Mouse (Mus musculus) limb, embryonic 13.5 days (tissue): ENCODE measurements around the gene Slc7a7. TPM values are rescaled to one million over a fixed set of nuclear protein-coding genes. Genes with fewer than 3 reads are reported as not detected.

Experiments used
- ATAC-seq: fragments of 200-750 bp; cut with Nextera tagmentation; 2 replicates; pipeline ENCODE4 v1.8.0; 2017; ENCODE audit warnings: low read depth, moderate number of reproducible peaks, moderate TSS enrichment; ENCODE audit not compliant: low FRiP score
- H3K27ac ChIP-seq: fragments of 300-500 bp; sonication (generic); 2 replicates; pipeline ENCODE4 v1.5.1; 2015; ENCODE audit warnings: inconsistent platforms, mild to moderate bottlenecking, moderate library complexity
- H3K27me3 ChIP-seq: fragments of 300-500 bp; sonication (generic); 2 replicates; pipeline ENCODE4 v1.6.1; 2015; ENCODE audit warnings: mild to moderate bottlenecking, inconsistent platforms
- H3K36me3 ChIP-seq: fragments of 300-500 bp; sonication (generic); 2 replicates; pipeline ENCODE4 v1.6.1; 2015; ENCODE audit warnings: inconsistent platforms, mild to moderate bottlenecking, moderate library complexity
- H3K4me1 ChIP-seq: fragments of 300-500 bp; sonication (generic); 2 replicates; pipeline ENCODE4 v1.6.1; 2015; ENCODE audit warnings: inconsistent platforms
- H3K4me2 ChIP-seq: fragments of 300-500 bp; sonication (generic); replicated peaks from 2 replicates; pipeline ENCODE4 v1.6.1; 2015; ENCODE audit warnings: inconsistent platforms, mild to moderate bottlenecking, moderate library complexity
- H3K4me3 ChIP-seq: fragments of 300-500 bp; sonication (generic); 2 replicates; pipeline ENCODE4 v1.5.1; 2015; ENCODE audit warnings: moderate library complexity, mild to moderate bottlenecking, inconsistent platforms
- H3K9ac ChIP-seq: fragments of 300-500 bp; sonication (generic); 2 replicates; pipeline ENCODE4 v1.6.1; 2015; ENCODE audit warnings: mild to moderate bottlenecking, inconsistent platforms
- H3K9me3 ChIP-seq: fragments of 300-500 bp; sonication (generic); 2 replicates; pipeline ENCODE4 v1.6.1; 2016; ENCODE audit warnings: inconsistent platforms
- WGBS: fragments of 180-500 bp; shearing (Covaris S2); methylation state at CpG from one replicate; pipeline ENCODE4 v1.1.7; 2015; 5-methylcytosine and 5-hydroxymethylcytosine counted together
- polyA plus RNA-seq: library from polyadenylated mRNA; unstranded; fragments of >200 nt; fragmentation: Nextera tagmentation; extraction: Ambion mirVana; gene quantifications from 2 replicates; pipeline ENCODE4 v1.2.1, GENCODE M21; 2015

Gene Slc7a7
- polyA plus RNA-seq = 5.1 and 6.1 TPM in 2 replicates

GRCm38 (mm10) chr14:54417623-54418081 is at the start of gene Slc7a7:
TSS of gene Slc7a7 (minus strand) at chr14:54417780.
- 7% methylated on average over 16 of the region's 19 CpGs for WGBS
- peaks cover 7% of the 10 kb centered on the region; the same call in 1 of the 2 replicates for H3K27me3 ChIP-seq
- ATAC-seq = no peak
- no peaks in the 10 kb centered on the region for H3K9me3 ChIP-seq
- H3K4me2 ChIP-seq = peak within 1 kb of the TSS; percentile 35
- H3K36me3 ChIP-seq = no peaks in the 10 kb centered on the region
- no peak within 1 kb of the TSS for H3K27ac ChIP-seq
- H3K9ac ChIP-seq = peak within 1 kb of the TSS; percentile 45; the same call in 1 of the 2 replicates
- H3K4me3 ChIP-seq = no peak within 1 kb of the TSS; the same call in 1 of the 2 replicates
- H3K4me1 ChIP-seq = peaks cover 29% of the 10 kb centered on the region

- Histone ChIP-seq H3K4me1 (peaks cover 14% of the 10 kb centered on the region; the same call in 1 of the 2 replicates), H3K27me3 (no peaks in the 10 kb centered on the region), H3K9me3 (no peaks in the 10 kb centered on the region), H3K36me3 (peaks cover 36% of the 10 kb centered on the region), H3K4me2 (peak overlapping the region; percentile 79), H3K4me3 (peak overlapping the region; percentile 82), H3K27ac (peak overlapping the region; percentile 65), H3K9ac (peak overlapping the region; percentile 82)
- 1% methylated on average over 53 of the region's 57 CpGs for WGBS
- ATAC-seq = peak; percentile 76
Measured at GRCm38 (mm10) chr14:54464293-54465005, 46.9 kb upstream of the Slc7a7 start.

GRCm38 (mm10) chr14:54463959-54464292 is 46.3 kb upstream of the Slc7a7 start, which contains the start of gene Lrp10:
TSS of gene Lrp10 (plus strand) at chr14:54464137.
- WGBS = under 1% methylated on average over 35 of the region's 35 CpGs
- H3K27me3 ChIP-seq = no peaks in the 10 kb centered on the region
- ATAC-seq = peak; percentile 90
- peak within 1 kb of the TSS; percentile 65 for H3K27ac ChIP-seq
- H3K4me1 ChIP-seq = peaks cover 14% of the 10 kb centered on the region; the same call in 1 of the 2 replicates
- peak within 1 kb of the TSS; percentile 79 for H3K4me2 ChIP-seq
- H3K4me3 ChIP-seq = peak within 1 kb of the TSS; percentile 82
- H3K36me3 ChIP-seq = peaks cover 31% of the 10 kb centered on the region
- H3K9me3 ChIP-seq = no peaks in the 10 kb centered on the region
- H3K9ac ChIP-seq = peak within 1 kb of the TSS; percentile 82

GRCm38 (mm10) chr14:54463108-54463958 is 45.8 kb upstream of the Slc7a7 start:
- WGBS = 14% methylated on average over 12 of the region's 12 CpGs
- H3K4me1 ChIP-seq = peaks cover 14% of the 10 kb centered on the region; the same call in 1 of the 2 replicates
- H3K27me3 ChIP-seq = no peaks in the 10 kb centered on the region
- H3K4me2 ChIP-seq = peak overlapping the region; percentile 79
- no peak overlapping the region for H3K27ac ChIP-seq
- no peak for ATAC-seq
- peak overlapping the region; percentile 82 for H3K9ac ChIP-seq
- H3K4me3 ChIP-seq = peak overlapping the region; percentile 82
- no peaks in the 10 kb centered on the region for H3K9me3 ChIP-seq
- peaks cover 25% of the 10 kb centered on the region for H3K36me3 ChIP-seq

DNA sequence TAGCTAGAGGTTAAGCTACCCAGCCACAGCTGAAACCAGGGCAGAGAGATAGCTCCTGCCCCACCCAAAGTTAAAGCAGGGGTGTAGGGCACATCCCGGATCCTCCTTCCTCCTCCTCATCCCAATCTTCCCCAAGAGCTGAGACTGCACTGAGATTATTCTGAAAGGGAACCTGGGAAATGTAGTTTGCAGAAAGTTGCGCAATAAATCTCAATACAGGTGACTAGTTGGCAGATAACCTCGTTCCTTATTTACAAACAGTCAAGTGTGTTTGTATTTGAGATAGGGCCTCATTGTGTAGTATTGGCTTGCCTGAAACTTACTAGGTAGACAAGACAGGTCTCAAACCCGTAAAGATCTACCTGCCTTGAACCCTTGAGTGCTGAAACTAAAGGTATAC is 44.6 kb upstream of the Slc7a7 start:
- Histone ChIP-seq H3K36me3 (peaks cover 13% of the 10 kb centered on the region), H3K9ac (no peak overlapping the region), H3K9me3 (no peaks in the 10 kb centered on the region), H3K27ac (no peak overlapping the region), H3K27me3 (no peaks in the 10 kb centered on the region), H3K4me3 (no peak overlapping the region), H3K4me2 (no peak overlapping the region), H3K4me1 (peaks cover 14% of the 10 kb centered on the region; the same call in 1 of the 2 replicates)
- WGBS = 67% methylated on average over 4 of the region's 4 CpGs
- no peak for ATAC-seq

- H3K9ac ChIP-seq = no peak overlapping the region
- no peak overlapping the region for H3K4me2 ChIP-seq
- WGBS = 86% methylated on average over 14 of the region's 14 CpGs
- H3K36me3 ChIP-seq = no peaks in the 10 kb centered on the region
- no peaks in the 10 kb centered on the region for H3K4me1 ChIP-seq
- no peaks in the 10 kb centered on the region for H3K9me3 ChIP-seq
- no peak overlapping the region for H3K4me3 ChIP-seq
- ATAC-seq = no peak
- no peaks in the 10 kb centered on the region for H3K27me3 ChIP-seq
- H3K27ac ChIP-seq = no peak overlapping the region
Measured at GRCm38 (mm10) chr14:54457907-54458569, 40.5 kb upstream of the Slc7a7 start.

DNA sequence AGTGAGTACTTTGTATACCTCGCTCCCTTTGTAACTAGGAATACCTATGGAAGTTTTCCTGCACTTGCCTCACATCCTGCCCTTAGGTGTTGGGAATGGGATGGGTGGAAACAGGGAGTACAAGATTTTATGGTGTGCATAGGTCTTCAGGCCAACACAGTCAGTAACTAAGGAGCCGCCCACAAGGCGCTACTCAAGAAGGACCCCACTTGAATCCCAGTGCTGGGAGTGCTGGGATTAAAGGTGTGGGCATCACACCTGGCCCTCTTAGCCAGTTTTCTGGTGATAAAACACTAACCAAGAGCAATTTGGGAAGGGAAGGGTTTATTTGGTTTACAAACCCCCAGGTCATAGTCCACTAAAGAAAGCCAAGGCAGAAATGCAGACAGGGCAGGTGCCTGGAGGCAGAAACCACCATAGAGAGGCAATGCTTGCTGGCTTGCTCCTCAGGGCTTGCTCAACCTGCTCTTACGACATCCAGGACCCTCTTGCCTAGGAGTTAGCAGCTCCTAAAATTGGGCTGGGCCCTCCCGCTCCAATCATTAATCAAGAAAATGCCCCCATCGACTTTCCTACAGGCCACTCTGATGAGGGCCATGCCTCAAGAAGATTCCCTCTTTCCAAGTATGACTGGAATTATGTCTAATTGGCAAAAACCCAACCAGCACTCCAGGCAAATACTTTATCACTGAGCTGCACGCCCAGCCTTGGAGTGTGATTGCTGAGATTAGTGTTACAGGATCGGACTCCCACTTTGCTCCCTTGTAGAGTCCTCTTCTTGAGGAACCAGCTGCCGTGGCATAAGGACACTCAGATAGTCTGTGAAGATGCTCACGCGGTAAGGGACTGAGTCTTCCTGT is 37.3 kb upstream of the Slc7a7 start:
- Histone ChIP-seq H3K36me3 (no peaks in the 10 kb centered on the region), H3K9ac (no peak overlapping the region), H3K4me1 (no peaks in the 10 kb centered on the region), H3K4me3 (no peak overlapping the region), H3K4me2 (no peak overlapping the region), H3K27ac (no peak overlapping the region), H3K27me3 (no peaks in the 10 kb centered on the region), H3K9me3 (no peaks in the 10 kb centered on the region)
- no peak for ATAC-seq
- 84% methylated on average over 11 of the region's 11 CpGs for WGBS

GRCm38 (mm10) chr14:54453566-54453965 is 36.0 kb upstream of the Slc7a7 start:
- Histone ChIP-seq H3K27ac (no peak overlapping the region), H3K9me3 (no peaks in the 10 kb centered on the region), H3K4me1 (peaks cover 4% of the 10 kb centered on the region; the same call in 1 of the 2 replicates), H3K4me3 (no peak overlapping the region), H3K9ac (no peak overlapping the region), H3K27me3 (no peaks in the 10 kb centered on the region), H3K36me3 (no peaks in the 10 kb centered on the region), H3K4me2 (no peak overlapping the region)
- no peak for ATAC-seq
- WGBS = 91% methylated on average over 9 of the region's 9 CpGs

DNA sequence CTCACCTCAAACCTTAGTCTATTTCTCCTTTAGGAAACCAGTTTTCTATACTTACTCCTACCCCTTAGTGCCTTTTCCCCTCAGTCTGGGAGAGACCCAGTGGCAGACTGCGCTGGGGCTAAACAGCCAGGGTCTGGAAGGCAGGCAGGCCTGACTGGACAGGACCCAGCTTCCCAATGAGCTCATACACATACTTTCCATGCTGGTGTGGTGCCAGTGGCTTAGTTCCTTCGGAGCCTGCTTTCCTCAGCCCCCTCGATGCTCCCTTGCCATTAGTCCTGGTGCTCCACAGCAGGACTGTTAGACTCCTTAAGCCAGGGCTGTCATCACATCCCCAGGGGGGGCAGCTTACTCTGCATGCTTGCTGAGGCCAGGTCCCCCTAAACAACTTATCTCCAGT is 27.9 kb upstream of the Slc7a7 start:
- H3K4me2 ChIP-seq = no peak overlapping the region
- H3K4me3 ChIP-seq = no peak overlapping the region
- no peaks in the 10 kb centered on the region for H3K9me3 ChIP-seq
- peaks cover 23% of the 10 kb centered on the region for H3K4me1 ChIP-seq
- 62% methylated on average over 3 of the region's 3 CpGs for WGBS
- no peak overlapping the region for H3K9ac ChIP-seq
- no peak overlapping the region for H3K27ac ChIP-seq
- peaks cover 25% of the 10 kb centered on the region for H3K36me3 ChIP-seq
- no peak for ATAC-seq
- no peaks in the 10 kb centered on the region for H3K27me3 ChIP-seq

- Histone ChIP-seq H3K9ac (peak overlapping the region; percentile 31; the same call in 1 of the 2 replicates), H3K4me3 (no peak overlapping the region), H3K4me2 (peak overlapping the region; percentile 38; the same call in 1 of the 2 replicates), H3K36me3 (peaks cover 41% of the 10 kb centered on the region), H3K27ac (peak overlapping the region; percentile 87), H3K4me1 (peaks cover 23% of the 10 kb centered on the region), H3K9me3 (no peaks in the 10 kb centered on the region), H3K27me3 (no peaks in the 10 kb centered on the region)
- peak; percentile 62 for ATAC-seq
- 48% methylated on average over 15 of the region's 15 CpGs for WGBS
Measured at GRCm38 (mm10) chr14:54443712-54444618, 26.4 kb upstream of the Slc7a7 start.
